Mouse (Mus musculus) hindbrain, embryonic 13.5 days (tissue): ENCODE results near the gene Rad51c. TPM values are rescaled to one million over a fixed set of nuclear protein-coding genes. Genes with fewer than 3 reads are reported as not detected.

Experiments
- ATAC-seq: fragments of 200-750 bp; cut with Nextera tagmentation; 2 replicates; pipeline ENCODE4 v1.8.0; 2017; ENCODE audit warnings: moderate TSS enrichment; ENCODE audit not compliant: low FRiP score
- H3K27ac ChIP-seq: fragments of 300-500 bp; sonication (generic); 2 replicates; pipeline ENCODE4 v1.5.1; 2015; ENCODE audit warnings: inconsistent platforms, mild to moderate bottlenecking, moderate library complexity
- H3K27me3 ChIP-seq: fragments of 300-500 bp; sonication (generic); 2 replicates; pipeline ENCODE4 v1.6.1; 2015; ENCODE audit warnings: mild to moderate bottlenecking, inconsistent platforms
- H3K36me3 ChIP-seq: fragments of 300-500 bp; sonication (generic); 2 replicates; pipeline ENCODE4 v1.6.1; 2015; ENCODE audit warnings: mild to moderate bottlenecking, inconsistent platforms
- H3K4me1 ChIP-seq: fragments of 300-500 bp; sonication (generic); replicated peaks from 2 replicates; pipeline ENCODE4 v1.6.1; 2015; ENCODE audit warnings: inconsistent platforms
- H3K4me2 ChIP-seq: fragments of 300-500 bp; sonication (generic); 2 replicates; pipeline ENCODE4 v1.6.1; 2015; ENCODE audit warnings: inconsistent platforms, mild to moderate bottlenecking, moderate library complexity
- H3K4me3 ChIP-seq: fragments of 300-500 bp; sonication (generic); 2 replicates; pipeline ENCODE4 v1.5.1; 2015; ENCODE audit warnings: mild to moderate bottlenecking, inconsistent platforms
- H3K9ac ChIP-seq: fragments of 300-500 bp; sonication (generic); 2 replicates; pipeline ENCODE4 v1.6.1; 2015; ENCODE audit warnings: mild to moderate bottlenecking, inconsistent platforms
- H3K9me3 ChIP-seq: fragments of 300-500 bp; sonication (generic); 2 replicates; pipeline ENCODE4 v1.6.1; 2016; ENCODE audit warnings: inconsistent platforms
- WGBS: fragments of 180-500 bp; shearing (Covaris S2); methylation state at CpG from one replicate; pipeline ENCODE4 v1.1.7; 2015; 5-methylcytosine and 5-hydroxymethylcytosine counted together
- polyA plus RNA-seq: library from polyadenylated mRNA; unstranded; fragments of >200 nt; fragmentation: Nextera tagmentation; extraction: Ambion mirVana; gene quantifications from 2 replicates; pipeline ENCODE4 v1.2.1, GENCODE M21; 2015

Gene Rad51c
- polyA plus RNA-seq, 1 experiment from 2014 or later: 6.2 TPM

- Histone ChIP-seq H3K4me3 (peak overlapping the region; percentile 60), H3K36me3 (no peaks in the 10 kb centered on the region)
- ATAC-seq: peak; percentile 89
Measured at GRCm38 (mm10) chr11:87404111-87404853, 472 bp downstream of the Rad51c start.

GRCm38 (mm10) chr11:87398402-87398801, 6.4 kb downstream of the Rad51c start:
- H3K4me3 ChIP-seq: no peak overlapping the region
- H3K4me2 ChIP-seq: no peak overlapping the region
- no peaks in the 10 kb centered on the region for H3K4me1 ChIP-seq
- H3K27me3 ChIP-seq: no peaks in the 10 kb centered on the region
- 87% methylated on average over 2 of the region's 2 CpGs for WGBS
- no peak for ATAC-seq
- no peaks in the 10 kb centered on the region for H3K9me3 ChIP-seq
- no peak overlapping the region for H3K27ac ChIP-seq
- H3K36me3 ChIP-seq: no peaks in the 10 kb centered on the region
- no peak overlapping the region for H3K9ac ChIP-seq

More at GRCm38 (mm10) chr11:87404111-87404853, 472 bp downstream of the Rad51c start:
- peak overlapping the region; percentile 64 for H3K4me2 ChIP-seq
- WGBS: 2% methylated on average over 58 of the region's 58 CpGs
- H3K27ac ChIP-seq: peak overlapping the region; percentile 97
- H3K4me1 ChIP-seq: peaks cover 9% of the 10 kb centered on the region
- peak overlapping the region; percentile 84 for H3K9ac ChIP-seq
- no peaks in the 10 kb centered on the region for H3K9me3 ChIP-seq
- no peaks in the 10 kb centered on the region for H3K27me3 ChIP-seq

GRCm38 (mm10) chr11:87393855-87394254, 10.9 kb downstream of the Rad51c start:
- Histone ChIP-seq H3K4me1 (no peaks in the 10 kb centered on the region), H3K27ac (no peak overlapping the region), H3K4me3 (no peak overlapping the region), H3K27me3 (no peaks in the 10 kb centered on the region), H3K36me3 (no peaks in the 10 kb centered on the region), H3K4me2 (no peak overlapping the region), H3K9ac (no peak overlapping the region), H3K9me3 (no peaks in the 10 kb centered on the region)
- no peak for ATAC-seq
- WGBS: 60% methylated on average over 1 of the region's 1 CpGs

- no peak overlapping the region for H3K9ac ChIP-seq
- no peak overlapping the region for H3K4me3 ChIP-seq
- no peaks in the 10 kb centered on the region for H3K36me3 ChIP-seq
- H3K4me1 ChIP-seq: no peaks in the 10 kb centered on the region
- 92% methylated on average over 1 of the region's 1 CpGs for WGBS
- H3K9me3 ChIP-seq: no peaks in the 10 kb centered on the region
- H3K27ac ChIP-seq: no peak overlapping the region
- no peak for ATAC-seq
- no peaks in the 10 kb centered on the region for H3K27me3 ChIP-seq
- no peak overlapping the region for H3K4me2 ChIP-seq
Measured at GRCm38 (mm10) chr11:87385676-87386075, 19.1 kb downstream of the Rad51c start.

GRCm38 (mm10) chr11:87384551-87384950, 20.2 kb downstream of the Rad51c start:
- Histone ChIP-seq H3K27ac (no peak overlapping the region), H3K27me3 (no peaks in the 10 kb centered on the region), H3K36me3 (no peaks in the 10 kb centered on the region), H3K9ac (no peak overlapping the region), H3K4me3 (no peak overlapping the region), H3K9me3 (no peaks in the 10 kb centered on the region), H3K4me1 (no peaks in the 10 kb centered on the region), H3K4me2 (no peak overlapping the region)
- ATAC-seq: no peak
- 96% methylated on average over 4 of the region's 4 CpGs for WGBS

GRCm38 (mm10) chr11:87367865-87368580, 36.7 kb downstream of the Rad51c start:
- WGBS: 60% methylated on average over 9 of the region's 9 CpGs
- H3K36me3 ChIP-seq: no peaks in the 10 kb centered on the region

GRCm38 (mm10) chr11:87367061-87367460, 37.7 kb downstream of the Rad51c start:
- no peak overlapping the region for H3K9ac ChIP-seq
- H3K27ac ChIP-seq: no peak overlapping the region
- H3K4me2 ChIP-seq: no peak overlapping the region
- 91% methylated on average over 7 of the region's 7 CpGs for WGBS
- no peak for ATAC-seq
- 0 out of 2 replicates have a peak, but pooled peaks cover 3% of the 10 kb centered on the region for H3K4me1 ChIP-seq
- no peaks in the 10 kb centered on the region for H3K9me3 ChIP-seq
- H3K27me3 ChIP-seq: no peaks in the 10 kb centered on the region
- H3K36me3 ChIP-seq: no peaks in the 10 kb centered on the region
- H3K4me3 ChIP-seq: no peak overlapping the region

More at GRCm38 (mm10) chr11:87367865-87368580, 36.7 kb downstream of the Rad51c start:
- no peak for ATAC-seq
- no peak overlapping the region for H3K27ac ChIP-seq
- H3K9me3 ChIP-seq: no peaks in the 10 kb centered on the region
- no peak overlapping the region for H3K4me2 ChIP-seq
- H3K4me1 ChIP-seq: 0 out of 2 replicates have a peak, but pooled peaks cover 3% of the 10 kb centered on the region
- H3K4me3 ChIP-seq: no peak overlapping the region
- no peaks in the 10 kb centered on the region for H3K27me3 ChIP-seq
- H3K9ac ChIP-seq: no peak overlapping the region

- Histone ChIP-seq H3K27me3 (no peaks in the 10 kb centered on the region), H3K27ac (no peak overlapping the region), H3K9ac (no peak overlapping the region), H3K4me3 (no peak overlapping the region), H3K4me2 (no peak overlapping the region), H3K36me3 (no peaks in the 10 kb centered on the region), H3K9me3 (no peaks in the 10 kb centered on the region), H3K4me1 (0 out of 2 replicates have a peak, but pooled peaks cover 3% of the 10 kb centered on the region)
- 93% methylated on average over 5 of the region's 5 CpGs for WGBS
- ATAC-seq: no peak
Measured at GRCm38 (mm10) chr11:87365120-87365519, 39.6 kb downstream of the Rad51c start.

- H3K4me1 ChIP-seq: peaks cover 23% of the 10 kb centered on the region
- peak overlapping the region; percentile 95; the same call in 1 of the 2 replicates for H3K9ac ChIP-seq
Measured at GRCm38 (mm10) chr11:87359262-87359612, 45.5 kb downstream of the Rad51c start.

GRCm38 (mm10) chr11:87358331-87359261, 46.2 kb downstream of the Rad51c start, which contains the start of gene Ppm1e:
Gene Ppm1e, minus strand, starts transcription at chr11:87359023.
- Histone ChIP-seq H3K4me3 (peak within 1 kb of the TSS; percentile 94), H3K9ac (peak within 1 kb of the TSS; percentile 95), H3K36me3 (peaks cover 7% of the 10 kb centered on the region), H3K27ac (peak within 1 kb of the TSS; percentile 93), H3K4me2 (peak within 1 kb of the TSS; percentile 79), H3K27me3 (no peaks in the 10 kb centered on the region), H3K9me3 (no peaks in the 10 kb centered on the region), H3K4me1 (peaks cover 23% of the 10 kb centered on the region)
- ATAC-seq: peak; percentile 97
- WGBS: under 1% methylated on average over 78 of the region's 104 CpGs

More at GRCm38 (mm10) chr11:87359262-87359612, 45.5 kb downstream of the Rad51c start:
- Histone ChIP-seq H3K4me3 (peak overlapping the region; percentile 94), H3K4me2 (peak overlapping the region; percentile 79), H3K27me3 (no peaks in the 10 kb centered on the region), H3K27ac (peak overlapping the region; percentile 93), H3K36me3 (peaks cover 5% of the 10 kb centered on the region), H3K9me3 (no peaks in the 10 kb centered on the region)
- ATAC-seq: no peak
- 12% methylated on average over 10 of the region's 10 CpGs for WGBS

GRCm38 (mm10) chr11:87357317-87358300, 47.1 kb downstream of the Rad51c start:
- peak overlapping the region; percentile 93 for H3K27ac ChIP-seq
- H3K4me2 ChIP-seq: peak overlapping the region; percentile 79
- H3K9ac ChIP-seq: peak overlapping the region; percentile 95
- peaks cover 8% of the 10 kb centered on the region for H3K36me3 ChIP-seq
- H3K9me3 ChIP-seq: no peaks in the 10 kb centered on the region
- WGBS: 4% methylated on average over 31 of the region's 31 CpGs
- H3K4me1 ChIP-seq: peaks cover 23% of the 10 kb centered on the region
- H3K4me3 ChIP-seq: peak overlapping the region; percentile 94
- H3K27me3 ChIP-seq: no peaks in the 10 kb centered on the region
- ATAC-seq: peak; percentile 19; the same call in 1 of the 2 replicates
